Mouse (Mus musculus) stomach, embryonic 14.5 days (tissue): Measurements from ENCODE around the gene Parvb. TPM values are rescaled to one million over a fixed set of nuclear protein-coding genes. Genes with fewer than 3 reads are reported as not detected.

Experiments used
- ATAC-seq: fragments of 200-750 bp; cut with Nextera tagmentation; 2 replicates; pipeline ENCODE4 v1.8.0; 2017; ENCODE audit warnings: low read depth, moderate TSS enrichment; ENCODE audit not compliant: insufficient number of reproducible peaks, insufficient read depth, low FRiP score
- H3K27ac ChIP-seq: fragments of 300-500 bp; sonication (generic); 2 replicates; pipeline ENCODE4 v1.5.1; 2014; ENCODE audit warnings: mild to moderate bottlenecking, low read length, moderate library complexity, mixed read lengths
- H3K27me3 ChIP-seq: fragments of 300-500 bp; sonication (generic); 2 replicates; pipeline ENCODE4 v1.6.1; 2014; ENCODE audit warnings: low read length, control low read depth, mixed read lengths; ENCODE audit not compliant: control insufficient read depth, insufficient read depth
- H3K36me3 ChIP-seq: fragments of 300-500 bp; sonication (generic); 2 replicates; pipeline ENCODE4 v1.6.1; 2014; ENCODE audit warnings: mild to moderate bottlenecking, control low read depth, low read length, moderate library complexity, mixed read lengths; ENCODE audit not compliant: control insufficient read depth, insufficient read depth
- H3K4me1 ChIP-seq: fragments of 300-500 bp; sonication (generic); 2 replicates; pipeline ENCODE4 v1.6.1; 2014; ENCODE audit warnings: low read length, control low read depth, mixed read lengths; ENCODE audit not compliant: control insufficient read depth, insufficient read depth
- H3K4me2 ChIP-seq: fragments of 300-500 bp; sonication (generic); replicated peaks from 2 replicates; pipeline ENCODE4 v1.6.1; 2014; ENCODE audit warnings: low read depth, low read length, control low read depth
- H3K4me3 ChIP-seq: fragments of 300-500 bp; sonication (generic); 2 replicates; pipeline ENCODE4 v1.5.1; 2014; ENCODE audit warnings: low read depth, low read length, control low read depth
- H3K9ac ChIP-seq: fragments of 300-500 bp; sonication (generic); replicated peaks from 2 replicates; pipeline ENCODE4 v1.6.1; 2014; ENCODE audit warnings: low read depth, mild to moderate bottlenecking, control low read depth, low read length, moderate library complexity, mixed read lengths
- H3K9me3 ChIP-seq: fragments of 300-500 bp; sonication (generic); 2 replicates; pipeline ENCODE4 v1.6.1; 2016; ENCODE audit warnings: low read depth, low read length, control low read depth; ENCODE audit not compliant: control insufficient read depth
- WGBS: fragments of 180-500 bp; shearing (Covaris S2); extraction: QIAGEN DNeasy Blood & Tissue Kit; methylation state at CpG from one replicate; pipeline ENCODE4 v1.1.7; 2014; 5-methylcytosine and 5-hydroxymethylcytosine counted together
- polyA plus RNA-seq: library from polyadenylated mRNA; unstranded; fragments of >200 nt; fragmentation: Nextera tagmentation; extraction: Ambion mirVana; gene quantifications from 2 replicates; pipeline ENCODE4 v1.2.1, GENCODE M21; 2014

The Parvb gene
- polyA plus RNA-seq, 1 experiment from 2014 or later, result 4.4 TPM

- Histone ChIP-seq H3K4me1 (peaks cover 14% of the 10 kb centered on the region; the same call in 1 of the 2 replicates), H3K27me3 (no peaks in the 10 kb centered on the region), H3K9ac (no peak overlapping the region), H3K9me3 (no peaks in the 10 kb centered on the region), H3K36me3 (no peaks in the 10 kb centered on the region), H3K27ac (no peak overlapping the region), H3K4me2 (peak overlapping the region; percentile 35), H3K4me3 (no peak overlapping the region)
- 9% methylated on average over 16 of the region's 16 CpGs for WGBS
- ATAC-seq, result no peak; the same call in 1 of the 2 replicates
Measured at GRCm38 (mm10) chr15:84238991-84239401, 7.2 kb downstream of the Parvb start.

GRCm38 (mm10) chr15:84241520-84241919 is 9.7 kb downstream of the Parvb start:
- H3K4me3 ChIP-seq, result no peak overlapping the region
- 32% methylated on average over 7 of the region's 7 CpGs for WGBS
- ATAC-seq, result no peak
- peaks cover 14% of the 10 kb centered on the region; the same call in 1 of the 2 replicates for H3K4me1 ChIP-seq
- H3K4me2 ChIP-seq, result no peak overlapping the region
- no peak overlapping the region for H3K9ac ChIP-seq
- no peaks in the 10 kb centered on the region for H3K27me3 ChIP-seq
- H3K9me3 ChIP-seq, result no peaks in the 10 kb centered on the region
- no peaks in the 10 kb centered on the region for H3K36me3 ChIP-seq
- no peak overlapping the region for H3K27ac ChIP-seq

GRCm38 (mm10) chr15:84245104-84245503 is 13.3 kb downstream of the Parvb start:
- Histone ChIP-seq H3K27ac (no peak overlapping the region), H3K4me3 (no peak overlapping the region), H3K4me2 (no peak overlapping the region), H3K36me3 (no peaks in the 10 kb centered on the region), H3K9me3 (no peaks in the 10 kb centered on the region), H3K27me3 (no peaks in the 10 kb centered on the region), H3K9ac (no peak overlapping the region), H3K4me1 (no peaks in the 10 kb centered on the region)
- 86% methylated on average over 7 of the region's 7 CpGs for WGBS
- no peak for ATAC-seq

GRCm38 (mm10) chr15:84246195-84246594 is 14.4 kb downstream of the Parvb start:
- no peaks in the 10 kb centered on the region for H3K27me3 ChIP-seq
- H3K9ac ChIP-seq, result no peak overlapping the region
- H3K27ac ChIP-seq, result no peak overlapping the region
- no peak overlapping the region for H3K4me2 ChIP-seq
- H3K9me3 ChIP-seq, result no peaks in the 10 kb centered on the region
- H3K4me1 ChIP-seq, result peaks cover 7% of the 10 kb centered on the region; the same call in 1 of the 2 replicates
- no peaks in the 10 kb centered on the region for H3K36me3 ChIP-seq
- ATAC-seq, result no peak
- no peak overlapping the region for H3K4me3 ChIP-seq
- 93% methylated on average over 6 of the region's 6 CpGs for WGBS

- Histone ChIP-seq H3K4me2 (no peak overlapping the region), H3K27me3 (no peaks in the 10 kb centered on the region), H3K9ac (no peak overlapping the region), H3K36me3 (no peaks in the 10 kb centered on the region; the same call in 1 of the 2 replicates), H3K4me1 (peaks cover 8% of the 10 kb centered on the region; the same call in 1 of the 2 replicates), H3K9me3 (no peaks in the 10 kb centered on the region), H3K27ac (no peak overlapping the region), H3K4me3 (no peak overlapping the region)
- ATAC-seq, result no peak
- 95% methylated on average over 3 of the region's 3 CpGs for WGBS
Measured at GRCm38 (mm10) chr15:84247309-84247708, 15.5 kb downstream of the Parvb start.

- 48% methylated on average over 13 of the region's 13 CpGs for WGBS
- Histone ChIP-seq H3K4me2 (no peak overlapping the region), H3K36me3 (no peaks in the 10 kb centered on the region; the same call in 1 of the 2 replicates), H3K27me3 (no peaks in the 10 kb centered on the region), H3K9ac (no peak overlapping the region), H3K4me1 (peaks cover 11% of the 10 kb centered on the region), H3K4me3 (no peak overlapping the region), H3K9me3 (no peaks in the 10 kb centered on the region), H3K27ac (no peak overlapping the region)
- no peak for ATAC-seq
Measured at GRCm38 (mm10) chr15:84251227-84251626, 19.4 kb downstream of the Parvb start.

GRCm38 (mm10) chr15:84252645-84253044 is 20.8 kb downstream of the Parvb start:
- 94% methylated on average over 7 of the region's 7 CpGs for WGBS
- no peaks in the 10 kb centered on the region; the same call in 1 of the 2 replicates for H3K36me3 ChIP-seq
- H3K9me3 ChIP-seq, result no peaks in the 10 kb centered on the region
- H3K4me2 ChIP-seq, result no peak overlapping the region
- no peak overlapping the region for H3K9ac ChIP-seq
- no peak overlapping the region for H3K27ac ChIP-seq
- H3K4me3 ChIP-seq, result no peak overlapping the region
- no peak for ATAC-seq
- no peaks in the 10 kb centered on the region for H3K27me3 ChIP-seq
- peaks cover 11% of the 10 kb centered on the region for H3K4me1 ChIP-seq

- H3K4me1 ChIP-seq, result peaks cover 11% of the 10 kb centered on the region
- no peaks in the 10 kb centered on the region; the same call in 1 of the 2 replicates for H3K36me3 ChIP-seq
- no peak overlapping the region for H3K9ac ChIP-seq
- H3K27me3 ChIP-seq, result no peaks in the 10 kb centered on the region
- H3K9me3 ChIP-seq, result no peaks in the 10 kb centered on the region
- WGBS, result 43% methylated on average over 11 of the region's 11 CpGs
- H3K4me2 ChIP-seq, result no peak overlapping the region
- ATAC-seq, result no peak
- no peak overlapping the region for H3K27ac ChIP-seq
- H3K4me3 ChIP-seq, result no peak overlapping the region
Measured at GRCm38 (mm10) chr15:84253757-84254156, 21.9 kb downstream of the Parvb start.

- H3K9ac ChIP-seq, result no peak overlapping the region
- H3K4me1 ChIP-seq, result peaks cover 11% of the 10 kb centered on the region
- H3K27me3 ChIP-seq, result no peaks in the 10 kb centered on the region
- no peak overlapping the region for H3K27ac ChIP-seq
- H3K9me3 ChIP-seq, result no peaks in the 10 kb centered on the region
- 66% methylated on average over 8 of the region's 8 CpGs for WGBS
- no peak overlapping the region for H3K4me3 ChIP-seq
- no peak overlapping the region for H3K4me2 ChIP-seq
- H3K36me3 ChIP-seq, result no peaks in the 10 kb centered on the region; the same call in 1 of the 2 replicates
- no peak for ATAC-seq
Measured at GRCm38 (mm10) chr15:84254387-84254786, 22.5 kb downstream of the Parvb start.
